Mouse (Mus musculus) hindbrain, embryonic 16.5 days (tissue): ENCODE measurements at regions not wholly inside any gene's neighbourhood (a gene's known extent, or its start where the extent isn't known, plus 50 kb on each side); places are given as distances from the start of the nearest gene placed in this dataset.

Experiments used
- ATAC-seq: fragments of 200-750 bp; cut with Nextera tagmentation; 2 replicates; pipeline ENCODE4 v1.8.0; 2017; ENCODE audit warnings: moderate TSS enrichment, moderate library complexity
- H3K27ac ChIP-seq: fragments of 300-500 bp; sonication (generic); 2 replicates; pipeline ENCODE4 v1.5.1; 2014; ENCODE audit warnings: low read depth, mild to moderate bottlenecking, control low read depth, low read length, moderate library complexity
- H3K27me3 ChIP-seq: fragments of 300-500 bp; sonication (generic); replicated peaks from 2 replicates; pipeline ENCODE4 v1.6.1; 2014; ENCODE audit warnings: low read length; ENCODE audit not compliant: control insufficient read depth, insufficient read depth
- H3K36me3 ChIP-seq: fragments of 300-500 bp; sonication (generic); 2 replicates; pipeline ENCODE4 v1.6.1; 2014; ENCODE audit warnings: mild to moderate bottlenecking, low read length, moderate library complexity, mixed read lengths; ENCODE audit not compliant: control insufficient read depth, insufficient read depth
- H3K4me1 ChIP-seq: fragments of 300-500 bp; sonication (generic); 2 replicates; pipeline ENCODE4 v1.6.1; 2014; ENCODE audit warnings: low read depth, low read length; ENCODE audit not compliant: control insufficient read depth, insufficient read depth
- H3K4me2 ChIP-seq: fragments of 300-500 bp; sonication (generic); 2 replicates; pipeline ENCODE4 v1.6.1; 2014; ENCODE audit warnings: mild to moderate bottlenecking, low read length, control low read depth, moderate library complexity
- H3K4me3 ChIP-seq: fragments of 300-500 bp; sonication (generic); 2 replicates; pipeline ENCODE4 v1.5.1; 2014; ENCODE audit warnings: mild to moderate bottlenecking, low read length, control low read depth, moderate library complexity
- H3K9ac ChIP-seq: fragments of 300-500 bp; sonication (generic); 2 replicates; pipeline ENCODE4 v1.6.1; 2014; ENCODE audit warnings: low read depth, mild to moderate bottlenecking, control low read depth, low read length, moderate library complexity
- H3K9me3 ChIP-seq: fragments of 300-500 bp; sonication (generic); 2 replicates; pipeline ENCODE4 v1.6.1; 2014; ENCODE audit warnings: mild to moderate bottlenecking, low read length, moderate library complexity; ENCODE audit not compliant: control insufficient read depth
- WGBS: fragments of 180-500 bp; shearing (Covaris S2); extraction: QIAGEN DNeasy Blood & Tissue Kit; methylation state at CpG from one replicate; pipeline ENCODE4 v1.1.7; 2014; 5-methylcytosine and 5-hydroxymethylcytosine counted together

DNA sequence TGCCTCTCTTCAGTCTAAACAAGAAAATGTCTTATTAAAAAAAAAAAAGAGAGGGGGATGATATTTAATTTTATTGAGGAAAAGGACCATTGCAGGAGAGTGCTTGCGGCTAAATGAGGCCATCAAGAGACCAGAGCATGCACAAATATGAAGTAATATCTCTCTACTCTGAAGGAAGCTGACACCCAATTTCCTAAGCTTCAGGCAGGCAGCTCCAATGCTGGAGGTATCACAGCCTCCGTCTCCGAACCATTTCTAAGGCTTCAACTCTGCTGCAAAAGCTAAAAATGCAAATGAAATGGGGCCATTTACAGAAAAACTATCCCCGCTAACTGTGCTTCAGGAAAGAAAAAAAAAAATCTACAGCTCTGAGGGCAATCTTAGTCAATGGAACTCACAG lies 164.4 kb upstream of the Camk1g start:
- Histone ChIP-seq H3K27ac (no peak overlapping the region), H3K4me3 (no peak overlapping the region), H3K9ac (no peak overlapping the region), H3K36me3 (no peaks in the 10 kb centered on the region), H3K4me1 (peaks cover 6% of the 10 kb centered on the region), H3K27me3 (no peaks in the 10 kb centered on the region), H3K9me3 (no peaks in the 10 kb centered on the region), H3K4me2 (no peak overlapping the region)
- ATAC-seq: no peak
- WGBS: 73% methylated on average over 4 of the region's 4 CpGs

GRCm38 (mm10) chr1:193526501-193526900 lies 156.4 kb upstream of the Camk1g start:
- H3K4me1 ChIP-seq: no peaks in the 10 kb centered on the region
- H3K27me3 ChIP-seq: no peaks in the 10 kb centered on the region
- no peak overlapping the region for H3K9ac ChIP-seq
- WGBS: 64% methylated on average over 3 of the region's 3 CpGs
- H3K9me3 ChIP-seq: peaks cover 3% of the 10 kb centered on the region
- no peak overlapping the region for H3K27ac ChIP-seq
- no peaks in the 10 kb centered on the region for H3K36me3 ChIP-seq
- H3K4me3 ChIP-seq: no peak overlapping the region
- ATAC-seq: no peak
- H3K4me2 ChIP-seq: no peak overlapping the region

GRCm38 (mm10) chr1:193522007-193522406 lies 151.9 kb upstream of the Camk1g start:
- Histone ChIP-seq H3K27me3 (no peaks in the 10 kb centered on the region), H3K9ac (no peak overlapping the region), H3K4me2 (no peak overlapping the region), H3K4me3 (no peak overlapping the region), H3K9me3 (no peaks in the 10 kb centered on the region), H3K4me1 (no peaks in the 10 kb centered on the region), H3K27ac (no peak overlapping the region), H3K36me3 (no peaks in the 10 kb centered on the region)
- 85% methylated on average over 2 of the region's 2 CpGs for WGBS
- no peak for ATAC-seq

DNA sequence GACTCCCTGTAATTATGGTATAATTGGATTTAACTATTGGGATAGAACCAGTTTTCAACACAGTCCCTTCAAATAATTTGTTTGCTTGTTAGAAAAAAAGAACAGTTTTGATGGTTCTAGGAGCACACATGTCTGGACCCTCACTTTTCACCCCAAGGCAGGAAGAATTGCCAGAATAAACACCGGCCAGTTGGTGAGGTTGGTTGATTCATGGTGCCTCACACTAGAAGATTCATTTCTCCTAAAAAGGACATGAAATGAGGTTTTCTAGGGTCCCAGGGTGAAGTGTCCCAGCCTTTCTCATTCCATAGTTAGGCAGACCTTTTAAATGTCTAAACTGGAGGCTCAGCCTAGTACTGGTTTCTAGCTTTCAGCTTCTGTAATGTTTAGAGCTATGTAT lies 148.7 kb upstream of the Camk1g start:
- no peak overlapping the region for H3K9ac ChIP-seq
- H3K4me1 ChIP-seq: no peaks in the 10 kb centered on the region
- H3K27me3 ChIP-seq: no peaks in the 10 kb centered on the region
- H3K4me2 ChIP-seq: no peak overlapping the region
- no peak overlapping the region for H3K4me3 ChIP-seq
- 89% methylated on average over 1 of the region's 1 CpGs for WGBS
- H3K9me3 ChIP-seq: no peaks in the 10 kb centered on the region
- no peak for ATAC-seq
- H3K27ac ChIP-seq: no peak overlapping the region
- no peaks in the 10 kb centered on the region for H3K36me3 ChIP-seq

- Histone ChIP-seq H3K27me3 (no peaks in the 10 kb centered on the region), H3K4me3 (no peak overlapping the region), H3K9ac (no peak overlapping the region), H3K27ac (no peak overlapping the region), H3K4me2 (no peak overlapping the region), H3K36me3 (no peaks in the 10 kb centered on the region), H3K9me3 (no peaks in the 10 kb centered on the region), H3K4me1 (no peaks in the 10 kb centered on the region)
- ATAC-seq: no peak
- WGBS: 71% methylated on average over 4 of the region's 4 CpGs
Measured at GRCm38 (mm10) chr1:193517968-193518367, 147.9 kb upstream of the Camk1g start.

GRCm38 (mm10) chr1:193517293-193517692 lies 147.2 kb upstream of the Camk1g start:
- H3K9me3 ChIP-seq: no peaks in the 10 kb centered on the region
- H3K4me1 ChIP-seq: no peaks in the 10 kb centered on the region
- no peak for ATAC-seq
- H3K4me3 ChIP-seq: no peak overlapping the region
- H3K9ac ChIP-seq: no peak overlapping the region
- WGBS: 70% methylated on average over 2 of the region's 2 CpGs
- no peaks in the 10 kb centered on the region for H3K36me3 ChIP-seq
- H3K27me3 ChIP-seq: no peaks in the 10 kb centered on the region
- no peak overlapping the region for H3K4me2 ChIP-seq
- no peak overlapping the region for H3K27ac ChIP-seq

- H3K4me2 ChIP-seq: no peak overlapping the region
- H3K4me1 ChIP-seq: no peaks in the 10 kb centered on the region
- no peak overlapping the region for H3K9ac ChIP-seq
- H3K27me3 ChIP-seq: no peaks in the 10 kb centered on the region
- no peak overlapping the region for H3K27ac ChIP-seq
- H3K36me3 ChIP-seq: no peaks in the 10 kb centered on the region
- H3K4me3 ChIP-seq: no peak overlapping the region
- no peaks in the 10 kb centered on the region for H3K9me3 ChIP-seq
- no peak for ATAC-seq
- 60% methylated on average over 3 of the region's 3 CpGs for WGBS
Measured at GRCm38 (mm10) chr1:193516395-193516794, 146.3 kb upstream of the Camk1g start.

DNA sequence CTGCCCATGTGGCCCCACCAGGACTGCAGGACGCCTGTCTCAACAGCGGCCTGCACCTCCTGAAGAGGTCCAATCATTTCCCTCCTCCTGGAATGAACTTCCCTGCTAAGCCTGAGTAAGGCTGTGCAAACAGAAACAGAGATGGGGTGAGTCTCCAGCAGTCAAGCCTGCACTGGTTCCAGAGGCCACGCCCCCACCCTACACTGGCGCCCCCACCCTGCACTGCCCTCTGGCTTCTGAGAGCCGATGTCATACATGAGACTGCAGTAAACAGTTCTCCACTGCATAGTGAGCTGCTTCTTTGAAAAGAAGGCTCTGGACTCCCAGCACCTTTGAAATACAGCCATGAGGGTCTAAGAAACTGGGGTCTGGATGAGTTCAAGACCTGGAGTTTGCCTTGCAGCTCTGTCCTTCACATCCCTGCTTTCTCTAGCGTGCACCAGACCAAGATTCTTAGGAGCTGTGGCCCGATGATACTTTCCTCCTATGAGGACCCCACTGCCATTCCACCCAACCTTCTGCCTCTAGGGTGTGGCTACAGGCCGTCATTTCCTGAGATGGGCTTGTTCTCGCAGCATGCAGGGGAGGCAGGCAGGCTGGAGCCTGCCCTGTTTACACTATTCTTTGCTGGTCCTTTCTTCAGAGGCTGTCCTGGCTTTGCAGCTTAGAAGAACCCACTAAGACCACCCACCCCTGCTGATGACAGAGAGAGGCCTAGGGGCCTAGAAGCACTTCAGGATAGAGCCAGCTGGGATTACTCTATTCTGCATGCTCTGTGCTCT lies 144.0 kb upstream of the Camk1g start:
- Histone ChIP-seq H3K36me3 (no peaks in the 10 kb centered on the region), H3K27me3 (no peaks in the 10 kb centered on the region), H3K27ac (no peak overlapping the region), H3K4me3 (no peak overlapping the region), H3K4me1 (no peaks in the 10 kb centered on the region), H3K9me3 (no peaks in the 10 kb centered on the region), H3K9ac (no peak overlapping the region), H3K4me2 (no peak overlapping the region)
- 51% methylated on average over 9 of the region's 9 CpGs for WGBS
- ATAC-seq: no peak

GRCm38 (mm10) chr1:193510066-193510793 lies 140.1 kb upstream of the Camk1g start:
- H3K4me3 ChIP-seq: no peak overlapping the region
- no peak overlapping the region for H3K4me2 ChIP-seq
- no peak for ATAC-seq
- no peaks in the 10 kb centered on the region for H3K27me3 ChIP-seq
- 49% methylated on average over 8 of the region's 8 CpGs for WGBS
- H3K36me3 ChIP-seq: no peaks in the 10 kb centered on the region
- H3K9me3 ChIP-seq: no peaks in the 10 kb centered on the region
- H3K4me1 ChIP-seq: no peaks in the 10 kb centered on the region
- no peak overlapping the region for H3K9ac ChIP-seq
- H3K27ac ChIP-seq: no peak overlapping the region
